Mouse (Mus musculus) adrenal gland, postnatal 4 days (tissue): Measurements from ENCODE around the gene Apon. TPM values are rescaled to one million over a fixed set of nuclear protein-coding genes. Genes with fewer than 3 reads are reported as not detected.

Experiments
- total RNA-seq, 2 experiments: library from RNA; stranded (reverse); gene quantifications; 2 replicates each; pipeline ENCODE4 v1.2.3; 2021

Gene Apon
- total RNA-seq, 2 experiments from 2014 or later = 4.7 TPM; not detected in 1

Other genes with a start within 250 kb of the Apon start
- gene Hsd17b6, start 246.5 kb upstream of the Apon start, total RNA-seq = 1 to 10 TPM in 1 of 2 experiments, under 1 TPM in 1; 0.22 to 8.9 TPM
- gene Prim1, start 238.9 kb upstream of the Apon start, total RNA-seq = 10 to 100 TPM; 22.3 to 26.6 TPM
- 100 to 1,000 TPM; 823 to 829 TPM for gene Naca, start 218.5 kb upstream of the Apon start, total RNA-seq
- 100 to 1,000 TPM; 152 to 160 TPM for gene Ptges3, start 195.1 kb upstream of the Apon start, total RNA-seq
- 1,000 to 10,000 TPM; 2,157 to 2,362 TPM for gene Atp5b, start 170.8 kb upstream of the Apon start, total RNA-seq
- 10 to 100 TPM; 70.6 to 72.2 TPM for gene Baz2a, start 162.5 kb upstream of the Apon start, total RNA-seq
- 100 to 1,000 TPM in 1 of 2 experiments, 10 to 100 TPM in 1; 90.2 to 104 TPM for gene Rbms2, start 73.8 kb upstream of the Apon start, total RNA-seq
- gene Gls2, start 59.6 kb upstream of the Apon start, total RNA-seq = 1 to 10 TPM; 4.8 to 8.2 TPM
- 10 to 100 TPM; 23.2 to 25.9 TPM for gene Spryd4, start 42.3 kb upstream of the Apon start, total RNA-seq
- gene Mip, start 28.3 kb upstream of the Apon start, total RNA-seq = not detected
- 10 to 100 TPM; 28.4 to 34.0 TPM for gene Timeless, start 22.0 kb upstream of the Apon start, total RNA-seq
- gene Apof, start 14.6 kb downstream of the Apon start, total RNA-seq = 10 to 100 TPM; 13.3 to 76.4 TPM
- 10 to 100 TPM; 41.5 to 45.9 TPM for gene Stat2, start 16.5 kb downstream of the Apon start, total RNA-seq
- not detected for gene Il23a, start 44.7 kb downstream of the Apon start, total RNA-seq
- 10 to 100 TPM; 43.6 to 45.3 TPM for gene Pan2, start 49.2 kb downstream of the Apon start, total RNA-seq
- 100 to 1,000 TPM; 178 to 188 TPM for gene Cnpy2, start 68.4 kb downstream of the Apon start, total RNA-seq
- gene Cs, start 83.6 kb downstream of the Apon start, total RNA-seq = 100 to 1,000 TPM; 300 to 355 TPM
- gene Coq10a, start 114.9 kb downstream of the Apon start, total RNA-seq = 10 to 100 TPM; 48.3 to 62.1 TPM
- gene Ankrd52, start 123.0 kb downstream of the Apon start, total RNA-seq = 10 to 100 TPM; 71.5 to 75.1 TPM
- gene Slc39a5, start 147.1 kb downstream of the Apon start, total RNA-seq = 10 to 100 TPM in 1 of 2 experiments, 1 to 10 TPM in 1; 5.7 to 13.2 TPM
- 10 to 100 TPM; 69.5 to 72.7 TPM for gene Nabp2, start 157.4 kb downstream of the Apon start, total RNA-seq
- 10 to 100 TPM; 49.9 to 50.9 TPM for gene Rnf41, start 157.6 kb downstream of the Apon start, total RNA-seq
- 100 to 1,000 TPM; 138 to 157 TPM for gene Smarcc2, start 205.2 kb downstream of the Apon start, total RNA-seq
- gene Myl6, start 240.0 kb downstream of the Apon start, total RNA-seq = 100 to 1,000 TPM; 703 to 716 TPM
- 1 to 10 TPM; 6.8 to 8.2 TPM for gene Myl6b, start 244.6 kb downstream of the Apon start, total RNA-seq